ENCODE assay signal across 8 mouse cellular contexts in the genomic region with DNA sequence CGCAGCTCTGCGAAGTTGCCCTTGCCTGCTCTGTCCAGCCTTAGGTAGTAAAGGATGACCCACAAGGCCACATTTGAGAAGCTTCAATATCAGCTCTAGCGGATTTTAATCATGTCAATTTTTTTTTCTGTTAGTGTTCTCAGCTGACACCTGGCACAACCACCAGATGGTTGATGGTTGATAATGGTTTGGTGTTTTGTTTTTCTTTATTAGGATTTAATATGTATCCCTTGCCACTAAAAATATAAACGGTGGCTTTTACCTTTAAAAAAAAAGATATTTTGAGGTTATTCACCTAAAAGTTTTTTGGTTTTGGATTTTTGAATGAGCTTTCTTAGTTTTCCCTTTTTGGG. TPM values are rescaled to one million over a fixed set of nuclear protein-coding genes. Genes with fewer than 3 reads are reported as not detected.
DNase-seq lines count a peak whose midpoint lies in the region; ATAC-seq and TF ChIP-seq lines count a peak whose summit lies in the region.

No protein-coding gene starts in this region.

- no peaks in the 10 kb centered on the region for H3K9me3 ChIP-seq in embryonic facial prominence, embryonic 11.5 days (replicated peaks; ENCODE audit: control insufficient read depth, low read length)
- peaks cover 3% of the 10 kb centered on the region for H3K9me3 ChIP-seq in intestine, embryonic 14.5 days (ENCODE audit: control insufficient read depth, low read length)
- H3K9me3 ChIP-seq in midbrain, postnatal 0 days (ENCODE audit: low read length), result no peaks in the 10 kb centered on the region

- no peak for TF ChIP-seq CTCF in layer of hippocampus, adult 2 months (conservative IDR thresholded peaks at IDR 0.05)
- no peak for TF ChIP-seq CTCF in midbrain, postnatal 0 days (IDR thresholded peaks at IDR 0.05)

- H3K4me3 ChIP-seq in layer of hippocampus, adult 2 months, result peak overlapping the region; percentile 97
- peak overlapping the region; percentile 85 for H3K4me3 ChIP-seq in embryonic facial prominence, embryonic 11.5 days (ENCODE audit: low read depth, low read length)
- peak overlapping the region; percentile 92 for H3K4me3 ChIP-seq in intestine, embryonic 14.5 days (ENCODE audit: low read depth, low read length)
- peak overlapping the region; percentile 55 for H3K4me3 ChIP-seq in midbrain, postnatal 0 days (ENCODE audit: low read depth, low read length)

- peak overlapping the region; percentile 51 for H3K4me2 ChIP-seq in embryonic facial prominence, embryonic 11.5 days (ENCODE audit: low read depth, low read length)
- peak overlapping the region; percentile 52 for H3K4me2 ChIP-seq in intestine, embryonic 14.5 days (ENCODE audit: low read length)
- H3K4me2 ChIP-seq in midbrain, postnatal 0 days (ENCODE audit: low read depth, low read length, poor library complexity, severe bottlenecking), result peak overlapping the region; percentile 66

- H3K36me3 ChIP-seq in embryonic facial prominence, embryonic 11.5 days (replicated peaks; ENCODE audit: control insufficient read depth, insufficient read depth, low read depth, low read length), result peaks cover 3% of the 10 kb centered on the region
- peaks cover 10% of the 10 kb centered on the region for H3K36me3 ChIP-seq in intestine, embryonic 14.5 days (ENCODE audit: control insufficient read depth, insufficient read depth, low read length)
- no peaks in the 10 kb centered on the region; the same call in 1 of the 2 replicates for H3K36me3 ChIP-seq in midbrain, postnatal 0 days (ENCODE audit: insufficient read depth, low read length)

- no peaks in the 10 kb centered on the region for H3K4me1 ChIP-seq in embryonic facial prominence, embryonic 11.5 days (ENCODE audit: control insufficient read depth, insufficient read depth, low read length)
- no peaks in the 10 kb centered on the region for H3K4me1 ChIP-seq in intestine, embryonic 14.5 days (replicated peaks; ENCODE audit: control insufficient read depth, insufficient read depth, low read length)
- H3K4me1 ChIP-seq in midbrain, postnatal 0 days (ENCODE audit: insufficient read depth, low read length), result no peaks in the 10 kb centered on the region

- peak overlapping the region; percentile 98 for H3K27ac ChIP-seq in layer of hippocampus, adult 2 months
- no peak overlapping the region for H3K27ac ChIP-seq in embryonic facial prominence, embryonic 11.5 days (replicated peaks; ENCODE audit: low read depth, low read length)
- peak overlapping the region; percentile 99 for H3K27ac ChIP-seq in intestine, embryonic 14.5 days (ENCODE audit: low read depth)
- peak overlapping the region; percentile 89 for H3K27ac ChIP-seq in midbrain, postnatal 0 days (ENCODE audit: low read depth, low read length)

- H3K9ac ChIP-seq in embryonic facial prominence, embryonic 11.5 days (replicated peaks; ENCODE audit: low read length), result peak overlapping the region; percentile 86
- peak overlapping the region; percentile 97 for H3K9ac ChIP-seq in intestine, embryonic 14.5 days (ENCODE audit: low read length)
- peak overlapping the region; percentile 83 for H3K9ac ChIP-seq in midbrain, postnatal 0 days (replicated peaks; ENCODE audit: low read length, poor library complexity, severe bottlenecking)

- no peaks in the 10 kb centered on the region for H3K27me3 ChIP-seq in embryonic facial prominence, embryonic 11.5 days (ENCODE audit: control insufficient read depth, insufficient read depth, low read length)
- H3K27me3 ChIP-seq in intestine, embryonic 14.5 days (replicated peaks; ENCODE audit: control insufficient read depth, insufficient read depth, low read length), result no peaks in the 10 kb centered on the region
- H3K27me3 ChIP-seq in midbrain, postnatal 0 days (ENCODE audit: insufficient read depth, low read length), result no peaks in the 10 kb centered on the region

- DNase-seq in layer of hippocampus, adult 2 months (ENCODE audit: low spot score in 2 of 2), result no peak
- no peak for DNase-seq in layer of hippocampus, adult 9-10 months (ENCODE audit: low spot score)
- no peak for DNase-seq in embryonic facial prominence, embryonic 11.5 days (ENCODE audit: low spot score)
- no peak for DNase-seq in intestine, embryonic 14.5 days (ENCODE audit: low spot score)
- DNase-seq in midbrain, postnatal 0 days (ENCODE audit: low spot score), result no peak
- no peak for DNase-seq in urinary bladder, postnatal 14 days (ENCODE audit: low spot score)
- DNase-seq in left cerebral cortex, adult 9 months (ENCODE audit: low spot score in 2 of 2), result no peak
- DNase-seq in layer of hippocampus, adult 8-10 months (ENCODE audit: low spot score in 2 of 2), result no peak

- WGBS in embryonic facial prominence, embryonic 11.5 days, result 8% methylated on average over 4 of the region's 4 CpGs
- 6% methylated on average over 4 of the region's 4 CpGs for WGBS in intestine, embryonic 14.5 days
- 6% methylated on average over 4 of the region's 4 CpGs for WGBS in midbrain, postnatal 0 days

- ATAC-seq in embryonic facial prominence, embryonic 11.5 days (replicated peaks; ENCODE audit: insufficient number of reproducible peaks, low FRiP score, low TSS enrichment, low read depth), result no peak
- no peak for ATAC-seq in intestine, embryonic 14.5 days (replicated peaks; ENCODE audit: low FRiP score, low TSS enrichment, low read depth)
- no peak for ATAC-seq in midbrain, postnatal 0 days (ENCODE audit: low FRiP score)

RNA-seq across cellular contexts. Expression of a gene that starts 1.0 kb away (rescaled TPM):
- 10 to 100 TPM; 72.4 to 89.3 TPM for total RNA-seq in layer of hippocampus, adult 2 months (2021)
- 33.1 and 34.6 TPM in 2 replicates for polyA plus RNA-seq in embryonic facial prominence, embryonic 11.5 days (2014; fragmentation: Nextera tagmentation; extraction: Ambion mirVana)
- 22.0 and 27.8 TPM in 2 replicates for polyA plus RNA-seq in intestine, embryonic 14.5 days (2014; fragmentation: Nextera tagmentation; extraction: Ambion mirVana)
- total RNA-seq in midbrain, postnatal 0 days (2014; rRNA removed), result 78.2 and 98.1 TPM in 2 replicates
- polyA plus RNA-seq in midbrain, postnatal 0 days (2015; fragmentation: Nextera tagmentation; extraction: Ambion mirVana), result 31.1 and 36.3 TPM in 2 replicates
- 10 to 100 TPM; 76.2 to 95.8 (median 85.2) TPM for total RNA-seq in layer of hippocampus, adult 8-10 months (2022)

RNA-seq across cellular contexts. Expression of a gene that starts 42.5 kb away (rescaled TPM):
- total RNA-seq in layer of hippocampus, adult 2 months (2021), result 10 to 100 TPM; 38.7 to 42.3 TPM
- 35.8 and 41.9 TPM in 2 replicates for polyA plus RNA-seq in embryonic facial prominence, embryonic 11.5 days (2014; fragmentation: Nextera tagmentation; extraction: Ambion mirVana)
- 37.5 and 40.5 TPM in 2 replicates for polyA plus RNA-seq in intestine, embryonic 14.5 days (2014; fragmentation: Nextera tagmentation; extraction: Ambion mirVana)
- 43.0 and 43.2 TPM in 2 replicates for total RNA-seq in midbrain, postnatal 0 days (2014; rRNA removed)
- polyA plus RNA-seq in midbrain, postnatal 0 days (2015; fragmentation: Nextera tagmentation; extraction: Ambion mirVana), result 9.9 and 11.3 TPM in 2 replicates
- total RNA-seq in layer of hippocampus, adult 8-10 months (2022), result 10 to 100 TPM; 32.7 to 58.6 (median 42.8) TPM
